Mouse (Mus musculus) testis, adult 2 months (tissue): ENCODE results near the gene B430306N03Rik.

Source experiments
- CTCF ChIP-seq: fragments of 200-500 bp; IDR thresholded peaks from 2 replicates; pipeline ENCODE4 v1.5.1; 2012; ENCODE audit warnings: low read depth, mild to moderate bottlenecking, inconsistent platforms, low read length, moderate library complexity; ENCODE audit not compliant: control insufficient read depth, insufficient read depth, insufficient replicate concordance
- POLR2A ChIP-seq: fragments of 200-500 bp; IDR thresholded peaks from 2 replicates; pipeline ENCODE4 v1.6.1; 2012; ENCODE audit warnings: low read depth, mild to moderate bottlenecking, inconsistent platforms, low read length, moderate library complexity; ENCODE audit not compliant: control insufficient read depth

- TF ChIP-seq CTCF (no peak), POLR2A (no peak)
Observed at GRCm38 (mm10) chr17:48326656-48327055, 10.7 kb downstream of the B430306N03Rik start.
